Mouse (Mus musculus): ENCODE measurements around the gene Trmt11. TPM values are rescaled to one million over a fixed set of nuclear protein-coding genes. Genes with fewer than 3 reads are reported as not detected.

Trmt11 gene
- polyA plus RNA-seq, 2 experiments, result 4.7 to 17.9 TPM

DNA sequence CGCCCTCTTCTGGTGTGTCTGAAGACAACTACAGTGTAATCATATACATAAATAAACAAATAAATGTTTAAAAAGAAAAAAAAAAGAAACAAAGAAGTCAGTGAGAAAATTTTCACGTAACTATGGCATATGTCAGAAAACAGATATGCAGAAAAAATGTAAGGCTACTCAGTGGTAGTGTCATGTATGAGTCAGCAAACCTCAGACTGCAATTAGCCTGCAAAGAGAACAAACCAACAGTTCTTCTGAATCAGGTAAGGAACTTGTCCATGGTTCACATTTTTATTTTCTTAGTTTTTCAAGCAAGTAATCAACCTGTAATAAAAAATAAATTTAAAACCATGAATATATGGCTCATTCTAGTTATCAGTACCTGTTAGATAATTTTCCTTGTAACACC lies 7.6 kb upstream of the Trmt11 start:
- Histone ChIP-seq H3K4me1 (replicated peaks; ENCODE audit: control insufficient read depth in 2 of 2, insufficient read depth in 2 of 2, low read length in 1 of 2) (peaks cover 7 to 10% of the 10 kb centered on the region in 2 experiments), H3K36me3 (replicated peaks; ENCODE audit: control insufficient read depth, insufficient read depth, low read depth) (no peaks in the 10 kb centered on the region; the same call in 1 of the 2 replicates), H3K27ac (no peak overlapping the region), H3K27me3 (ENCODE audit: control insufficient read depth, insufficient read depth, low read length) (no peaks in the 10 kb centered on the region), H3K9me3 (ENCODE audit: control insufficient read depth, low read length) (no peaks in the 10 kb centered on the region), H3K9ac (replicated peaks) (no peak overlapping the region), H3K4me2 (ENCODE audit: low read depth) (no peak overlapping the region), H3K4me3 (ENCODE audit: insufficient read depth in 1 of 2, low read depth in 2 of 2, low read length in 2 of 2) (no peak overlapping the region)
- no peak for ATAC-seq (ENCODE audit: insufficient read depth)
- DNase-seq (ENCODE audit: low read depth in 3 of 3, low spot score in 3 of 3), result no peak
- no peak for TF ChIP-seq CTCF (IDR thresholded peaks at IDR 0.05; ENCODE audit: low read depth)
- TF ChIP-seq EP300 (IDR thresholded peaks at IDR 0.05; ENCODE audit: low read depth), result no peak
- WGBS (ENCODE audit: insufficient replicate concordance), result 54% methylated on average over 2 of the region's 2 CpGs

DNA sequence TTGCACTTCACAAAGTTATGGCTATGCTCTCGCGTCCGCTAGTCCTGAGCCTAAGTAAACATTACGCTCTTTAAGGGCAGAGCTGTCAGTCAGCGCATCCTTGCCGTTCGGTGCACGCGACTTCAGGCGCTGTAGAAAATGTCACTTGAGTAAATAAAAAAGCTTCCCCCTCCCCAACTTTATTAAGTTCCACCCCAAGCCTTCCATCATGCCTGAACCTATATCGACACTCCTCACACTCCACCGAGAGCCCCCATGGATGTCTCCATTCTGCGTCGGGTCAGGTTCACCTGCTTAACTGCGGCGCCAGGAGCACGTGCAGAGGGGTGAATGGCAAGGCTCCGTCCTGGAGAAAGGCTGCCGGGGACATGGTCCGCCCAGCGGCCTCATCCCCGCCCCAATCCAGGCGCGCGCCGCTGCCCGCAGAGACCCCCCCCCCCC lies 435 bp downstream of the Trmt11 start:
- no peak for TF ChIP-seq CTCF (IDR thresholded peaks at IDR 0.05; ENCODE audit: low read depth)
- TF ChIP-seq EP300 (IDR thresholded peaks at IDR 0.05; ENCODE audit: low read depth), result no peak

DNA sequence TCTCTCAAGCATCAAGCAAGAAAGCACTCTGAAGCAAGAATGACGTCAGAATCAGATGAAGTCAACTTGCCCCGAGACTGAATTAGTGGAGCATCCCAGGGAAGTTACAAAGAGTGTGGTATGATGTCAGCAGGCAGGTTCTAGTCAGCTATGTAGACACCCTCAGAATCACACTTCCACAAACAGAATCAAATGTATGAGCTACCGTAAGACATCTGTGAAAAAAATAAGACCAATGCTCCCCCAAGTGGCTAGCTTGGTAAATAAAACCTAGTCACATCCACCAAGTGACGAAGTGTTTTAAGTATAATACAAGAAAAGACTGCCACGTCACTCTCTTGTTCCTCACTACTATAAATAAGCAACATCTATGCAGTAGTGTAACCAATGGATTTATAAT lies 13.5 kb downstream of the Trmt11 start:
- WGBS (ENCODE audit: insufficient replicate concordance), result 64% methylated on average over 5 of the region's 5 CpGs
- ATAC-seq (ENCODE audit: insufficient read depth) (no peak), DNase-seq (ENCODE audit: low read depth in 3 of 3, low spot score in 3 of 3) (no peak)
- Histone ChIP-seq H3K27ac (no peak overlapping the region), H3K9me3 (ENCODE audit: control insufficient read depth, low read length) (no peaks in the 10 kb centered on the region), H3K4me1 (replicated peaks; ENCODE audit: control insufficient read depth in 2 of 2, insufficient read depth in 2 of 2, low read length in 1 of 2) (no peaks in the 10 kb centered on the region), H3K36me3 (replicated peaks; ENCODE audit: control insufficient read depth, insufficient read depth, low read depth) (peaks cover 16% of the 10 kb centered on the region), H3K27me3 (ENCODE audit: control insufficient read depth, insufficient read depth, low read length) (no peaks in the 10 kb centered on the region), H3K9ac (replicated peaks) (no peak overlapping the region), H3K4me2 (ENCODE audit: low read depth) (no peak overlapping the region), H3K4me3 (ENCODE audit: insufficient read depth in 1 of 2, low read depth in 2 of 2, low read length in 2 of 2) (no peak overlapping the region)
- TF ChIP-seq CTCF (IDR thresholded peaks at IDR 0.05; ENCODE audit: low read depth), result peak; percentile 8; the same call in 1 of the 2 replicates
- TF ChIP-seq EP300 (IDR thresholded peaks at IDR 0.05; ENCODE audit: low read depth), result no peak

More for the DNA sequence above, 435 bp downstream of the Trmt11 start:
- Histone ChIP-seq H3K9ac (replicated peaks) (peak overlapping the region; percentile 84), H3K27me3 (ENCODE audit: control insufficient read depth, insufficient read depth, low read length) (no peaks in the 10 kb centered on the region), H3K27ac (peak overlapping the region; percentile 48), H3K4me3 (ENCODE audit: insufficient read depth in 1 of 2, low read depth in 2 of 2, low read length in 2 of 2) (peak overlapping the region; percentile 83 to 95), H3K9me3 (ENCODE audit: control insufficient read depth, low read length) (no peaks in the 10 kb centered on the region; the same call in 1 of the 2 replicates), H3K36me3 (replicated peaks; ENCODE audit: control insufficient read depth, insufficient read depth, low read depth) (peaks cover 14% of the 10 kb centered on the region; the same call in 1 of the 2 replicates), H3K4me1 (replicated peaks; ENCODE audit: control insufficient read depth in 2 of 2, insufficient read depth in 2 of 2, low read length in 1 of 2) (peaks cover 13 to 16% of the 10 kb centered on the region in 2 experiments), H3K4me2 (ENCODE audit: low read depth) (peak overlapping the region; percentile 83)
- DNase-seq (ENCODE audit: low read depth in 3 of 3, low spot score in 3 of 3) (no peak), ATAC-seq (ENCODE audit: insufficient read depth) (peak; percentile 80)
- under 1% methylated on average over 27 of the region's 27 CpGs for WGBS (ENCODE audit: insufficient replicate concordance)

DNA sequence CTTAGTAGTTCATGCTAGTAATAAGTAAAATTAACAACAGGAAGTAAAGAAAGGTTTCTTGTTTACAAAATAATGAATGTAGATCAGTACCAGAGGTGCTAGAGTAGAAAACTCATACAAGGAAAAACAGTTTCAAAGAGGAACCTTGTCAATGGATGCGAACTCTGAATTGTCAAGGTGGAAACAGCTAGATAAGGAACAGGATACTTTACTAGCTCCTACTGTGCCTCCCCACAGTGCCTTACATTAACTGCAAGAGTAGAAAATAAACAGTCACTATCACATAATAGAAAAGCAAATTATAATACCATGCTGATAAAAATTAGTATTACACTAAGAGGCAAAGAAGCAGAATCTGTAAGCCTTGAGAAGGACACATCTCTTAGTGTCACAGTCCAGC lies 14.9 kb downstream of the Trmt11 start:
- H3K36me3 ChIP-seq (replicated peaks; ENCODE audit: control insufficient read depth, insufficient read depth, low read depth), result peaks cover 16% of the 10 kb centered on the region
- DNase-seq (ENCODE audit: low read depth in 3 of 3, low spot score in 3 of 3), result no peak
- 0 out of 4 replicates have a peak, but pooled peaks cover 0 to under 1% of the 10 kb centered on the region in 2 experiments for H3K4me1 ChIP-seq (replicated peaks; ENCODE audit: control insufficient read depth in 2 of 2, insufficient read depth in 2 of 2, low read length in 1 of 2)
- no peak overlapping the region for H3K27ac ChIP-seq
- no peak for TF ChIP-seq CTCF (IDR thresholded peaks at IDR 0.05; ENCODE audit: low read depth)
- TF ChIP-seq EP300 (IDR thresholded peaks at IDR 0.05; ENCODE audit: low read depth), result no peak
- H3K9ac ChIP-seq (replicated peaks), result no peak overlapping the region
- H3K9me3 ChIP-seq (ENCODE audit: control insufficient read depth, low read length), result no peaks in the 10 kb centered on the region
- H3K4me2 ChIP-seq (ENCODE audit: low read depth), result no peak overlapping the region
- peak; percentile 47; the same call in 1 of the 2 replicates for ATAC-seq (ENCODE audit: insufficient read depth)
- no peaks in the 10 kb centered on the region for H3K27me3 ChIP-seq (ENCODE audit: control insufficient read depth, insufficient read depth, low read length)
- no peak overlapping the region for H3K4me3 ChIP-seq (ENCODE audit: insufficient read depth in 1 of 2, low read depth in 2 of 2, low read length in 2 of 2)
- 47% methylated on average over 1 of the region's 1 CpGs for WGBS (ENCODE audit: insufficient replicate concordance)

DNA sequence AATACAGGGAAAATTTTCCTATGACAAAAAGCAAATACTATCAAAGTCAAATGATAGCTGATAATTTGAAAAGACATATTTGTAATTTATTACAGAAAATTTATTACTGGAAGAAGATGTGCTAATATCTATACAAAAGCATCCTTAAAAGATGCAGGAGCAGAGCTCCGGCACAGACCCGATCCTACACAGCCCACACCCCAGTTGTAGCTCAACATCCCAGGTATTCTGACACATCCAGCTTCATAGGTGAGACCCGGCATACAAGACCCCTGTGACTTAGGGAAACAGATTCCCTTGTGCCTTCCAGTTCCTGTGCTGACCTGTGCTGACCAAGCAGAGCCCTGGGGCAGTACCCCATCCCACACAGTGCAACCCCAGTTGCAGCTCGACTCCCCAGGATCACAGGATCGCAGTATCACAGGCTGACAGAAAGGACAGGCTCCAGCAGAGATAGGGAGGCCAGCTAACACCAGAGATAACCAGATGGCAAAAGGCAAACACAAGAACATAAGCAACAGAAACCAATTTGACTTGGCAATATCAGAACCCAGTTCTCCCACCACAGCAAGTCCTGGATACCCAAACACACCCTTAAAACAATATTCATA lies 22.8 kb downstream of the Trmt11 start:
- ATAC-seq (ENCODE audit: insufficient read depth) (peak; percentile 100), DNase-seq (ENCODE audit: low read depth in 3 of 3, low spot score in 3 of 3) (peak in 2 of 3 experiments; percentile 41 to 42)
- WGBS (ENCODE audit: insufficient replicate concordance), result 67% methylated on average over 5 of the region's 5 CpGs
- Histone ChIP-seq H3K9me3 (ENCODE audit: control insufficient read depth, low read length) (no peaks in the 10 kb centered on the region), H3K27me3 (ENCODE audit: control insufficient read depth, insufficient read depth, low read length) (no peaks in the 10 kb centered on the region), H3K4me3 (ENCODE audit: insufficient read depth in 1 of 2, low read depth in 2 of 2, low read length in 2 of 2) (no peak overlapping the region), H3K4me1 (replicated peaks; ENCODE audit: control insufficient read depth in 2 of 2, insufficient read depth in 2 of 2, low read length in 1 of 2) (peaks cover 3 to 9% of the 10 kb centered on the region in 2 experiments; a peak in 3 of 4 replicates), H3K9ac (replicated peaks) (no peak overlapping the region), H3K36me3 (replicated peaks; ENCODE audit: control insufficient read depth, insufficient read depth, low read depth) (peaks cover 4% of the 10 kb centered on the region; the same call in 1 of the 2 replicates), H3K4me2 (ENCODE audit: low read depth) (peak overlapping the region; percentile 26; the same call in 1 of the 2 replicates), H3K27ac (no peak overlapping the region; the same call in 1 of the 2 replicates)
- TF ChIP-seq EP300 (IDR thresholded peaks at IDR 0.05; ENCODE audit: low read depth) (peak; percentile 89), CTCF (IDR thresholded peaks at IDR 0.05; ENCODE audit: low read depth) (no peak)
